Mouse (Mus musculus): Measurements from ENCODE around the gene Map10. TPM values are rescaled to one million over a fixed set of nuclear protein-coding genes. Genes with fewer than 3 reads are reported as not detected.
A peak's percentile ranks its signal among the peaks of the same experiment; 100 is the strongest.

Gene Map10
- polyA plus RNA-seq (2015; fragmentation: Nextera tagmentation; extraction: Ambion mirVana), result 0.59 and 0.69 TPM in 2 replicates

DNA sequence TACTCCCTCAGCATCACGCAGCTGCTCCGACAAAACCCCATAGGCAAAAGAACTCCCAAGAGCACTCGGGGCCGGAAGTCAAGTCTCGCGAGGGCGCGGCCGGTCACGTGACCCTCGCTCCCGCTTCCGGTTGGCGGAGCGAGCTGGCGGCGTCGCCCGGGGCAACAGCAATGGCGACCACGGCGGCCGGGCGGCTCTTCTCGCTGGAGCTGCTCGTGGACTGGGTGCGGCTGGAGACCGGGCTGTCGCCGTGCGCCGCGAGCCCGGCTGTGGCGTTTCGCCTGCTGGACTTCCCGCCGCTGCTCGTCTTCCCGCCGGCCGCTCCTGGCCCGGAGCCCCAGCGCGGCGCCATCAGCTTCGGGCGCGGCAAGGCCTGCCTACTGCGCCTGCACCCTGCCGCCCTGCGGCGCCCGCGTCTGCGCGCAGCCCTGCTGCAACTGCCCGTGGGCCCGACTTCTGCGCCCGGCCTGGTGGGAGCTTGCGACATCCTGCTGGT, at the start of gene Map10:
Gene Map10, plus strand, starts transcription at position 119 of the 496 bp plus-strand sequence.
- H3K9ac ChIP-seq, result peak within 1 kb of the TSS; percentile 52
- peaks cover 13% of the 10 kb centered on the region; the same call in 1 of the 2 replicates for H3K9me3 ChIP-seq (replicated peaks)
- WGBS (ENCODE audit: insufficient replicate concordance), result 2% methylated on average over 61 of the region's 62 CpGs
- peak; percentile 63 for ATAC-seq (ENCODE audit: insufficient read depth)
- no peak within 1 kb of the TSS for H3K27ac ChIP-seq (replicated peaks)
- peak within 1 kb of the TSS; percentile 77 for H3K4me2 ChIP-seq
- H3K36me3 ChIP-seq (replicated peaks), result no peaks in the 10 kb centered on the region; the same call in 1 of the 2 replicates
- peak within 1 kb of the TSS; percentile 57 for H3K4me3 ChIP-seq (replicated peaks)
- peaks cover 10% of the 10 kb centered on the region; the same call in 1 of the 2 replicates for H3K4me1 ChIP-seq (replicated peaks)
- no peaks in the 10 kb centered on the region; the same call in 1 of the 2 replicates for H3K27me3 ChIP-seq

- Histone ChIP-seq H3K4me1 (replicated peaks) (peaks cover 10% of the 10 kb centered on the region; the same call in 1 of the 2 replicates), H3K4me3 (replicated peaks) (no peak overlapping the region), H3K9ac (no peak overlapping the region), H3K9me3 (replicated peaks) (no peaks in the 10 kb centered on the region), H3K27ac (replicated peaks) (no peak overlapping the region), H3K36me3 (replicated peaks) (no peaks in the 10 kb centered on the region), H3K27me3 (no peaks in the 10 kb centered on the region), H3K4me2 (no peak overlapping the region)
- WGBS (ENCODE audit: insufficient replicate concordance), result 44% methylated on average over 4 of the region's 4 CpGs
- ATAC-seq (ENCODE audit: insufficient read depth), result no peak
Measured at GRCm38 (mm10) chr8:125620301-125620700, 49.3 kb upstream of the Map10 start.

- no peak for ATAC-seq (ENCODE audit: insufficient read depth)
- Histone ChIP-seq H3K4me2 (no peak overlapping the region), H3K27me3 (no peaks in the 10 kb centered on the region), H3K4me3 (replicated peaks) (no peak overlapping the region), H3K4me1 (replicated peaks) (peaks cover 6% of the 10 kb centered on the region; the same call in 1 of the 2 replicates), H3K27ac (replicated peaks) (no peak overlapping the region), H3K36me3 (replicated peaks) (no peaks in the 10 kb centered on the region), H3K9me3 (replicated peaks) (no peaks in the 10 kb centered on the region), H3K9ac (no peak overlapping the region)
- WGBS (ENCODE audit: insufficient replicate concordance), result 48% methylated on average over 8 of the region's 8 CpGs
Measured at GRCm38 (mm10) chr8:125624287-125624686, 45.3 kb upstream of the Map10 start.

DNA sequence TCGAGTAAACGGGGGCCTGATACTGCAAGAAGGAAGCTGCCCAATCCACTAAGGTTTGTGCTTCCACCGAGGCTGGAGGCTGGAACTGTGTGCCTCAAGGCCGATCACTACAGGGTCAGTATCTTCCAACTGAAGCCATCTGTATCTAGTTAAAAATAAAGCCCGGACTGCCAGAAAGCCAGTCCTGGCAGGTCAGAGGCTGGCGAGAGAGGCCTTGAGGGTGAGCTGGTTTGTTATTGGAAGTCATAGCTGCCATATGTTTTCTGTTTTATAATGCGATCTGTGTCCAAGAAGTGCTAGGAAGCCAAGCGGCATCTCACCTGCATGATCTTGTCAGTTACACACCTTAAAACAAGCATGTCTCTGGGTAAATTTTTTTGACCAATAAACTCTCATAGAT, 43.2 kb upstream of the Map10 start:
- Histone ChIP-seq H3K27ac (replicated peaks) (no peak overlapping the region), H3K36me3 (replicated peaks) (no peaks in the 10 kb centered on the region), H3K4me1 (replicated peaks) (no peaks in the 10 kb centered on the region), H3K4me3 (replicated peaks) (no peak overlapping the region), H3K9me3 (replicated peaks) (no peaks in the 10 kb centered on the region), H3K4me2 (no peak overlapping the region), H3K27me3 (no peaks in the 10 kb centered on the region), H3K9ac (no peak overlapping the region)
- WGBS (ENCODE audit: insufficient replicate concordance), result 73% methylated on average over 8 of the region's 8 CpGs
- ATAC-seq (ENCODE audit: insufficient read depth), result no peak

DNA sequence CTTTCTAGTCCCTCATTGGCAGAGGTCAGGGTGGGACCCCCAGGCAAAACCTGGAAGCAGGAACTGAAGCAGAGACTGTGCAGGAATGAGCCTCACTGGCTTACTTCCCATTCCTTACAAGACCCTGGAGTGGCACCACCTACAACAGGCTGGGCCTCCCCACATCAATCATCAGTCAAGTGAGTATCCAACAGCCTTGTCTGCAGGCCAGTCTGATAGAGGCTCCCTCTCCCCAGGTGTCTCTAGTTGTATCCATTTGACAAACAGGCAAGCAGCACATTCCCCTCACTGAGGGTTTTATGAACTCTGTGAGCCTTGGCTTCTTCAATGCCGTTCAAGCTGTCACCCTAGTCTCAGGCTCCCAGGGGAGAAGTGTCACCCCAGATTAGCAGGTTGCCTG, 40.8 kb upstream of the Map10 start:
- no peaks in the 10 kb centered on the region for H3K36me3 ChIP-seq (replicated peaks)
- no peaks in the 10 kb centered on the region for H3K9me3 ChIP-seq (replicated peaks)
- no peak overlapping the region for H3K4me3 ChIP-seq (replicated peaks)
- no peak overlapping the region for H3K27ac ChIP-seq (replicated peaks)
- H3K4me1 ChIP-seq (replicated peaks), result no peaks in the 10 kb centered on the region
- no peak overlapping the region for H3K4me2 ChIP-seq
- ATAC-seq (ENCODE audit: insufficient read depth), result no peak
- WGBS (ENCODE audit: insufficient replicate concordance), result 86% methylated on average over 1 of the region's 1 CpGs
- no peak overlapping the region for H3K9ac ChIP-seq
- no peaks in the 10 kb centered on the region for H3K27me3 ChIP-seq

DNA sequence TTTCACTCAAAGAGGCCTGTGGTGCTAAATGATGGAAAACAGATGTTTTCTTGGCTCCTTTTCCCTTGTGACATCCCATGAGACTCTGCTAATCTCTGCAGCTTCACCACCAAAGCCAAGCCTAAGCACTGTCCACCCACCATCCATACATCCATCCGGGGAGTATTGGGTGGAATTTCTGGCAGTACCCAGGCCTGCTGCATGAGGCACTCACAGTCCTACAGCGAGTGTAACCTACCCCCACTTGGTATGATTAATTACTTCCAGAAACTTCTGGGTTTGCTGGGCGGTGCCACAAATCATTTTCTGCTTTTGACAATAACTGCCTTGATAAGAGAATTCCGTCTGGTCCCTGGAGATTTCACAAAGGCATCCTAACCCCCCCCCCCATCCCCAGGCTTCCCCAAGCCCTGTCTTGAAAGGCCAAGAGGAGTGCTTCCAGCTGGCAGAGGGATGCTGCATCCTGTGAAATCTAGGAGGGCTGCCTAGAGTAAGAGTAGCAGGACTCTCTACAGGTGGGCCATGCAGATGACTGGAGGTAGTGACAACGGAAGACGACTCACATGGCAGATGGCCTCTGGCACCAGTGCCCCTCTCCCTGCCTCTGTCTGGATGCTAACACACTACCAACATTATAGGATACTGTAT, 31.1 kb upstream of the Map10 start:
- ATAC-seq (ENCODE audit: insufficient read depth), result no peak
- Histone ChIP-seq H3K4me3 (replicated peaks) (no peak overlapping the region), H3K9me3 (replicated peaks) (no peaks in the 10 kb centered on the region), H3K9ac (no peak overlapping the region), H3K4me2 (no peak overlapping the region), H3K4me1 (replicated peaks) (no peaks in the 10 kb centered on the region), H3K36me3 (replicated peaks) (no peaks in the 10 kb centered on the region), H3K27me3 (no peaks in the 10 kb centered on the region), H3K27ac (replicated peaks) (no peak overlapping the region)
- 55% methylated on average over 6 of the region's 6 CpGs for WGBS (ENCODE audit: insufficient replicate concordance)

GRCm38 (mm10) chr8:125639631-125640030, 30.0 kb upstream of the Map10 start:
- Histone ChIP-seq H3K9me3 (replicated peaks) (no peaks in the 10 kb centered on the region), H3K27ac (replicated peaks) (no peak overlapping the region), H3K4me3 (replicated peaks) (no peak overlapping the region), H3K36me3 (replicated peaks) (no peaks in the 10 kb centered on the region), H3K9ac (no peak overlapping the region), H3K4me2 (no peak overlapping the region), H3K27me3 (no peaks in the 10 kb centered on the region), H3K4me1 (replicated peaks) (no peaks in the 10 kb centered on the region)
- 54% methylated on average over 2 of the region's 2 CpGs for WGBS (ENCODE audit: insufficient replicate concordance)
- no peak for ATAC-seq (ENCODE audit: insufficient read depth)

DNA sequence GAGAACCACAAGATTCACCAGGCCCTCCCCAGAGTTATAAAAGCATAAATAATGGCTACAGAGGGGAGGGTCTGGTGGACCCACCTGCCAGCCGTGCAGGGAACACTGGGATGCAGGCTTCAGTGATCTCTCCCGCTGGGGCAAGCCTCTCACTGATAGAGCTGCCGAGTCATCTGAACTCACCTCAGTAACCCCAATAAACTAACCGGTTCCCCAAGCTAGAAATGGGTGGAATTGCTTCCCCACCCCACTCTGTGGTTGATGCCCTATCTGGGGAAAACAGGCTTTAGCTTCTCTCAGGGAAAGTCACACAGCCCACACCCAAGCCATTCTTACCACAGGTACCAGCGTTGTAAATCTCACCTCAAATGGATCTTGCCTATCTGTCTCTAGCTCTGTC, 28.9 kb upstream of the Map10 start:
- Histone ChIP-seq H3K4me1 (replicated peaks) (no peaks in the 10 kb centered on the region), H3K4me3 (replicated peaks) (no peak overlapping the region), H3K9me3 (replicated peaks) (no peaks in the 10 kb centered on the region), H3K4me2 (no peak overlapping the region), H3K36me3 (replicated peaks) (no peaks in the 10 kb centered on the region), H3K27me3 (no peaks in the 10 kb centered on the region), H3K27ac (replicated peaks) (no peak overlapping the region), H3K9ac (no peak overlapping the region)
- ATAC-seq (ENCODE audit: insufficient read depth), result no peak
- WGBS (ENCODE audit: insufficient replicate concordance), result 54% methylated on average over 5 of the region's 5 CpGs

DNA sequence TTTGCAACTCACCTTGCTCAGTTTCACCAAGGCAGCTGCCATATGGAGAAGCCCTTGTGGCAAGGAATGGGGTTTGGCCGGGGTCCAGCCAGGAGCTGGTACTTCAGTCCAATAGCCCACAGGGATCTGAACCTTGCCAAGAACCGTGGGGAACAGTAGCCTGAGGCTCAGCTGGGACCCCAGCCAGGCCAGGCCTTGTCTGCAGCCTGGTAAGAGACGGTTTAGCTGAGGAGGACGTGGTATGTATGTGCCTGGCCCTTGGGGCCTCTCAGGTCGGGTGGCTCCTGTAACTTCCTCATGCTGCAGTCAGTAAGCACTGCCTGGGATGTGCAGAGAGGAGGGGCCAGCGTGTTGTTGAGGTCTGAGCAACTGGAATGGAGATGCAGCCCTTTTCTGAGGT, 27.8 kb upstream of the Map10 start:
- Histone ChIP-seq H3K4me3 (replicated peaks) (no peak overlapping the region), H3K9me3 (replicated peaks) (no peaks in the 10 kb centered on the region), H3K9ac (no peak overlapping the region), H3K27ac (replicated peaks) (no peak overlapping the region), H3K36me3 (replicated peaks) (no peaks in the 10 kb centered on the region), H3K27me3 (no peaks in the 10 kb centered on the region), H3K4me1 (replicated peaks) (no peaks in the 10 kb centered on the region), H3K4me2 (no peak overlapping the region)
- no peak for ATAC-seq (ENCODE audit: insufficient read depth)
- WGBS (ENCODE audit: insufficient replicate concordance), result 25% methylated on average over 6 of the region's 6 CpGs

- H3K36me3 ChIP-seq (replicated peaks), result no peaks in the 10 kb centered on the region
- 54% methylated on average over 10 of the region's 10 CpGs for WGBS (ENCODE audit: insufficient replicate concordance)
- H3K9me3 ChIP-seq (replicated peaks), result no peaks in the 10 kb centered on the region
- H3K27ac ChIP-seq (replicated peaks), result no peak overlapping the region
- H3K27me3 ChIP-seq, result no peaks in the 10 kb centered on the region
- no peaks in the 10 kb centered on the region for H3K4me1 ChIP-seq (replicated peaks)
- H3K9ac ChIP-seq, result no peak overlapping the region
- H3K4me2 ChIP-seq, result no peak overlapping the region
- H3K4me3 ChIP-seq (replicated peaks), result no peak overlapping the region
- ATAC-seq (ENCODE audit: insufficient read depth), result no peak
Measured at GRCm38 (mm10) chr8:125645757-125646478, 23.7 kb upstream of the Map10 start.

DNA sequence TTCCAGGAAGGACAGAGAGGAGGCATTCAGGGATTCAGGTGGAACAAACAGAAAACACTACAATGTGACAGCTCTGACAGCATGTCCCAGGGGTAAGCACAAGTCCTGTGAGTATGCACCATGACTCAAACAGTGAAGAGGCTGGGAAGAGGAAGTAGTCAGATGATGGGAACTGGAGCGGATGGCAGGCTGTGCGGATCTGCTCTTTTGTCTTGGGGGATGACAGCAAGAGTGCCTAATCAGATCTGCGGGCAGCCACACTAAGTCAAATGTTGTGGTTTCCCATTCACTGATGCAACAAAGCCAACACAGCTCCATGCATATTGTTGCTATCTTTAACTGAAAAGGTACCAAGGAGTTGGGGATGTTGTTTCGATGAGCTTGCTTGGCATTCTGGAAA, 20.2 kb upstream of the Map10 start:
- H3K4me3 ChIP-seq (replicated peaks), result no peak overlapping the region
- no peak for ATAC-seq (ENCODE audit: insufficient read depth)
- H3K9me3 ChIP-seq (replicated peaks), result no peaks in the 10 kb centered on the region
- H3K4me2 ChIP-seq, result no peak overlapping the region
- no peak overlapping the region for H3K27ac ChIP-seq (replicated peaks)
- H3K36me3 ChIP-seq (replicated peaks), result no peaks in the 10 kb centered on the region
- WGBS (ENCODE audit: insufficient replicate concordance), result 11% methylated on average over 4 of the region's 4 CpGs
- H3K9ac ChIP-seq, result no peak overlapping the region
- H3K27me3 ChIP-seq, result no peaks in the 10 kb centered on the region
- no peaks in the 10 kb centered on the region for H3K4me1 ChIP-seq (replicated peaks)
